Mouse (Mus musculus) kidney, adult 11 months (tissue): Measurements from ENCODE around the gene Tenm2.
A peak's percentile ranks its signal among the peaks of the same experiment; 100 is the strongest.

Experiments used
- DNase-seq: peaks from one replicate; pipeline ENCODE4 v3.0.0; 2022

The Tenm2 gene

DNA sequence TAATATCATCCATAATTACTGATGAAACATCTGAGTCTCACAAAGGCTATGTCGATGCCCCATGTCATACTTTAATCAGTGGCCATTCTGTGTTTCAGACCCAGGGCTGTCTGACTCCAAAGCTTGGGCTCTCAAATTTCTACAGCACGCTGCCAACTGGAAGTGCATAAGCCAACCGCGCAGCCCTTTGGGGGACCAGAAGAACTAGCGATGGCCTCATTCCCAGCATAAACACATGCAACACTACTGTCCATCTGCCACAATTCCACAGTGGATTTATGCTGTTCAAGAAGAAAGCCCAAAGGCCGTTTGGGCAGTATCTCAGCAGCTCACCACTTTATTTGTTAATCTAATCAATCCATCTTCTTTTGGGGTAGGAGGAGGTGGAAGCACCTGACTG is 678.4 kb downstream of the Tenm2 start:
- DNase-seq, result no peak

DNA sequence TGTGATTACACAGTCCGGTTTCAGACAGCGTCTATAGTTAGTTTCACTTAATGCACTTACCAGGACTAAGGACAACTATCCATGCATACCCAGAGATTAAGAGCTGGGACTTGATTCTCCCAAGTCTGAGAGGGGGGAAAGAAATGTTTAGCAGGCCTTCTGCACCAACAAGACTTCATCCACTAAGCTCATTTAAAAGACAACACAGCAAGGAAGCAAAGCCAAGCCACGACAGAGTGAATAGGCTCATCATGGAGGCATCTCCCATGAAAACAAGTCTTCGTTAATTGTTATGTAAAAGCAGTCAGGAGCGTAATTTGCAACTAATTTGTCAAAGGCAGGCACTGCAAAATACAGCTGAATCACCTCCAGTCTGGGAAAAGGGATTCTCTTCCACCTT is 682.5 kb downstream of the Tenm2 start:
- no peak for DNase-seq

- DNase-seq, result no peak
These were observed 685.1 kb downstream of the Tenm2 start for GRCm38 (mm10) chr11:36550649-36551048.

DNA sequence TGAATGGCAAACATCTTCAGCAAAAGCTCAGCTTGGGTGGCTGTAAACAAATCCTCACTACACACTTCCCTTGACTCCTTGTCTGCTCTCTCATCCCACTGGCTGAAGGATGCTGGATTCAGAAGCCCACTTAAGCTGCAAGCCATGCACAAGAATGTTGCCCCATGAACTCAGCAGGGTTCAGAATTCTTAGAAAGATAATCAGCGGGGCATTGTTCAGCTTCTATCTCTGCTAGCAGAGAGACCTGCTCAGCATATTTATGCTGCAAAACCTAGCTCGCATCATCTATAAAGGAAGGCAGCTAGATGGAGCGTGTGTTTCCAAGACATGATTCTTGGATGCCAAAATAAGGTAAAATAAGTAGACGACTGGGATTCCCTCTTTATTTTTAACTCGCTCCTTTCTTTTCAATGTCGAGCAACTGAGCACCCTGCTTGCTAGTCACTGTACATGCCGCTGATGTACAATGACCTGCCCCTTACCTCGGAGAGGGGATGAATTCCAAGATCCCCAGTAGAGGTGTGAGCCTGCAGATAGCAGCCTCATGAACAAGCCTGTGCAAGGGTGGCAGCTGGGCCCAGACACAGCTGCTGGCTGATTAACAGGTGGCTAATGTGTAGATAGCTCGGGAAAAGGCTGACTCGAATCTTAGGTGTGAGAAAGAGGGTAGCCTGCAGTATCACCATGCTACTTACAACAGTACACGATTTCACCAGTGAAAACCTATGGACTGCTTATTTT is 686.2 kb downstream of the Tenm2 start:
- no peak for DNase-seq

- DNase-seq, result no peak
These were observed 687.6 kb downstream of the Tenm2 start for GRCm38 (mm10) chr11:36548139-36548538.

DNA sequence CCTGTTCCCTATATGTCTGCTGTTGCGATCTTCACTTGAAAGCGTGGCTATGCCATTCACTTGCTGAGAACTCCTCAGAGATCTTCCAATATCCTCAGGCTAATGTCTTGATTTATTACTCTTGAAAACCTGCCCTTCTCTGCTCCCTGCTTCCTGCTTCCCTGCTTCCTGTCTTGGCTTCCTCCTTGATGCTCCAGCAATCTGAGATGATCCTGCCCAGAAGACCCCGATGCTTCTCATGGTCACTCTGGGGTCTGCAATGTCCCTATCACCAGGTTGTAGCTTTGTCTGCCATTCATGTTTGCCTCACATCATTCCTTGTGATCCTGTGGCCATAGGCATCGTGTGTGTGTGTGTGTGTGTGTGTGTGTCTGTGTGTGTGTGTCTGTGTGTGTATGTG is 697.6 kb downstream of the Tenm2 start:
- no peak for DNase-seq

DNA sequence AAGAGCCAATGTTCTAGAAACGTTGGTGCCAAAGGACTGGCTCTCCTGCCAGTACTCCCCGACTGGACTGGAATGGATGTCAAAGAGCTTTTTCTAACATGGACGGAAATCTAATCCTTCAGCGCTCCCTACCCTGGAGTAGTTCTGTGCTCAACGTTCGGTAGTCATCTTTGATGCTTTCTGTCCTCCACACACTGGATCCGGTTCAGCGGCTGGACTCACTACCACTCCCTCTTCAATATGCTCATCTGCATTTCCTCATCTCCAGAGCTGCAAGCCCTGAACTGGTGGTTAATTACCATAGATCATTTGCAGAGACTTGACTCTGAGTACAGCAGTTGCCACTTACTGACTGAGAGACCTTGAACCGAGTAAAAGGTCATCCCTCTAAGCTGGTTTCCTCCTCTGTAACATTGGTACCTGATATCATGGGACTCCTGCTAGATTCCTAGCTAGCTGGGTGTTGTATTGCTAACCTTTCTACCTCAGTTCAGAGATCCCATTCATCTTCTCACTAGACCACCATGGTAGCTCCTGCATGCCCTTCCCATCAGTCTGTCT is 698.1 kb downstream of the Tenm2 start:
- no peak for DNase-seq

GRCm38 (mm10) chr11:36535591-36535990 is 700.2 kb downstream of the Tenm2 start:
- no peak for DNase-seq

DNA sequence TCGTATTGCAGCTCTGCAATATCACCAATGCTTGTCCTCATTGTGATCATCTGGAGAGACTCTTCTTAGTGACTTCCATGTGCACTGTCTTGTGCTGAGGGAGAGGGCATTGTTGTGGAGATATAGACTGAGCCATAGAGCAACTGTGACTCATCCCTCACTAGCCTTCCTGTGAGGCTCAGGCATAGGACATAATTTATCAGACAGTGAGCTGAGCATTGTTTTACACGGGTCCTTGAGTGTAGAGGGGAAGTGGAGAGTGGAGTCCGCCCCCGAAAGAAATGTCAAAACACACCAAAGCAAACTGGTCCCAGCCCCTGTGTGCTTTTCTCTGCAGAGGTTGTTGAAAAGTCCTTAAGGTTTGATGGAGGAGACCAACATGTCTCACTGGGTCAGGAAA is 704.1 kb downstream of the Tenm2 start:
- DNase-seq, result no peak

DNA sequence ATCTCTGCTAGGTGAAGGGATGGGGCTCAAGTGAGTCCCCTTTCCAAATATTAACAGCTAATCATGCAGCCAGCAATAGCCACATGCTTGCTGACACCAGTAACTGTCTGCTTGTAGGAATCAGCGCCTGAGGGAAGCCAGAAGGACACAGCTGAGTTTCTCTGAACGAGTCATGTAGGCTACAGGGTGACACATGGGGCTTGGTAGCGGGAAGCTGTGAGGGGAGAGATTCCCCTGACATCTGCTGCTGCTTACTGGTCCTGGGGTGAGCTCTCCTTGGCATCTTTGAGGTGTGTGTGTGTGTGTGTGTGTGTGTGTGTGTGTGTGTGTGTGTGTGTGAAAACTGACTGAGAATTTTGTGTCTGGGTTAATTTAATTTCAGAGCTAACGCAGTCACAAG is 708.3 kb downstream of the Tenm2 start:
- DNase-seq, result no peak

DNA sequence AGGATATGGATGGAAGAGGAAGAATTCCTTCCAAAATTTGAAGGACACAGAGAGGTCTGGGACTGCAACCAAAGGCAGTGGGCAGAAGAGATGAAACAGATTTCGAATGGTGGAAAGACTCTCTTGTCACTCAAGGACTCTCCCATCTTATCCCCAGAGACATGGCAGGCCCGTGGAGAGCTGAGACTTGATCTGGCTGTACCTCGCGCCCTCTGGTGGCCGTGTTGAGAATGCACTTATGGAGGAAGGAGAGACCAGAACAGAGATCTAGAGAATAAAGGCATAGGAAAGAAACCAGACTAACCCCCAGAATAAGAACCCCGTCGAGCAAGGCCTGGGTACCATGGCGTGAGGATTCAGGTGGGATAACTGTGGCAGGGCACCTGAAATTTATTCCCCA is 709.4 kb downstream of the Tenm2 start:
- peak; percentile 59 for DNase-seq

DNA sequence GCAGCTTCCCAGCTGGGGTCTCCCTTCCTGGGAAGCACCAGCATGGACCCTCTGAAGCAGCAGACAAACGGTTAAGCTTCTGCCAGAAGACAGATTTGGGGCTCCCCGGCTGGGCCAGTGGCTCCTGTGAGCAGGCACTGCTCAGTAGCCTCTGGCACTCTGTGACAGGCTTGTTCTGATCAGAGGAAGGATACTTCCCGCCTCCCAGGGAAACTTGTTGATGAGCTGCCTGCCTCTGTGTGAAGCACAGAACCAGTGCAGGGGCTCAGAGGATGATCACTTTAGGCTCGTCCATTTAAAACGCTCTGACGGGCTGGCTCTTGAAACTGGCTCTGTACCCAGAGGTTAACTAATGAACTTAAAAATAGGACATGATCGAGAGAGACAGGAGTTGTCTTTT is 723.3 kb downstream of the Tenm2 start:
- DNase-seq, result no peak

DNA sequence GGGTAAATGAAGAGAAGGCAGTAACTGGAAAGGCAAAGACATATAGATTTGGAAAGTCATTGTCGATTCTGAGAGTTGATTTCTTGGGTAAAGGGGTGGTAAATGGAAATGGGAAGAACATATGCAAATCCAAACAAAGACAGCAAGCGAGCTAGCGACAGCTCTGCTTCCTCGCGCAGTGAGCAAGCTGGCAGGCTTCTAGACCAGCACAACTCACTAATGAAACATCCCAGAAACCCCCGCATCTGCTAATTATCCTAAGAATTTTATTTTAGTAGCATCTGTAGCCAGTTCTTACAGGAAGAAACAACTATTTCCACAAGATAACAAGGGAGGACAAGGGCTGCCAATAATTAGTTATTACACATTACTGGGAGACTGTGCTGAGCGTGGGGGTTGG is 727.5 kb downstream of the Tenm2 start:
- no peak for DNase-seq

- DNase-seq, result no peak
These were observed 740.7 kb downstream of the Tenm2 start for GRCm38 (mm10) chr11:36494898-36495548.

GRCm38 (mm10) chr11:36492274-36492673 is 743.5 kb downstream of the Tenm2 start:
- DNase-seq, result no peak

DNA sequence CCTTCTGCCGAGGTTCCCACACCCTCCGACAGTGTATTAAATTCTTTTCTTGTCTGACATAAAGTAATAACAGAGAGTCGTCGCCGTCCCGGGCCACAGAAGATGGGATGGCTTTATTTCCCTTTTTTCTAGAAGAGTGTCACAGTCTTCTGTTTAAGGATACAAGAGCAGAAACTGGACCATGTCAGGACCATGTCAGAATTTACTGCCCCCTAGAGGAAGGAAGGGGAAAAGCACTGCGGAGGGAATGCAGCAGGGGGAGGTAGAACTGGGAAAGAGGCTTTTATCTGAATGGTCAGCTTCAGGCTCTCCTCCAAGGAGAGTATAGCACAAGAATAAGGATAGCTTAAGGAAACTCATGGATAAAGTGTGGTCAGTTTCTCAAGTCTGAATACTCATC is 745.7 kb downstream of the Tenm2 start:
- DNase-seq, result no peak

GRCm38 (mm10) chr11:36488666-36489065 is 747.1 kb downstream of the Tenm2 start:
- no peak for DNase-seq

DNA sequence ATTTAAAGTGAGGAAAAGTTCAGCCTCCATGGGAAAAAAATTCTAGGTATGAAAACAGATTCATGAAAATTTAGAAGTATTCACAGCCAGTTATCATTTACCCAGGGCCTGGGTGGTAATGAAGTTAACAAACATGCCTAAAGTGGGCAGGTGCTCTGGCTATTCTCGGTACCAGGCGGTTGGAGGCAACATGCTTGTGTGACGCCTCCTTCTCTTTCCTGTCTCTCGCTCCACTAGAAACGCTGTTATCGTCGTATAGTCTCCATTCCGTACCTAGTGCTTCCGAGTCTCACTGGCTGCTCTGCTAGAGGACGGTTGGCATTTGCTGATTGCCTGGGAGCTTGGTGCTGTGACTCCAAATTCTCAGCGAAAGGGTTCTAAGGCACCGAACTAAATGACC is 749.7 kb downstream of the Tenm2 start:
- DNase-seq, result no peak

DNA sequence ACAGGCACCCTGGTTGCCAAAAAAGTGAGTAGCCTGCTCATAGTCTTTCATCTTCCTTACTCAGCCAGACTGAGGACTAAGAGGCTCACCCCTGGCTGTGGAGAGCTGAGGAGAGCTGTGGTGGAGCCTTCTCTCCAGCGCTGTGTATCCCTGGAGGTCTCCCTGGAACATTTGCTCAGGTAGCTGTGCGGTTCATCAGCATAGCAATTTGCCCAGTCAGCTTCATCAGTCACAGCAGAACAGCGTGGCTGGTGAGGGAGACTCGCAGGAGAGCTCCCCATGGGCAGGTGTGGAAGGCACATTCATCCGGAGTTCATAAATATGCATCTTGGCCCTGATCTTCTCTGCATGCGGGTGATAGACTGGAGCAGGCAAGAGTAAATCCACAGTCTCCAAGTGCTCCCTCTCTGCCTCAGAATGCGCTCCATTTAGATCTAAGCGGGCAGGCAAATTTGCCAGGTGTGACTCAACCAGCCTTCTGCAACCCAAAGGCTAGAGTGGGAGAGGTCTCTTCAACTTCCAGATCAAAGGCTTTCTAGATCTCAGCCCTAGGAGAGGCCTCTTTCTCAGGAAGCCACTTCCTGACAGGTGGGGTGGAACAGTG is 751.2 kb downstream of the Tenm2 start:
- DNase-seq, result no peak

DNA sequence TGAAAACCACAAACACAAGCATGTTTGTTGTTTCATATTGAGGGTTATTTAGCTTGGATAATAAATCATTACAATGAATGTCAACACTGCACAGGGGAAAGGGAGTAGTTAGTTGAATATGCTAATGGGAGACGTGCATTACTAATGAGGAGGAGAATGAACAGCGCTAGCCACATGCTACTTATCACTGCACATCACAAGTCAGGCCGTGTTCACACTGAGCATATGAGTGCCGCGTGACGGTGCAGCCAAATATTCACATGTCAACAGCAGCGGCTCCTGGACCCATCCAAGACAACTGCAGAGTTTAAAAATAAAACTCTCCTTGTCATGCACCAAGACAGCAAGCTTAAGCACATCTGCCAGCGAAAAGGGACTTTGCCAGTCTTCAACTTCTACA is 753.6 kb downstream of the Tenm2 start:
- DNase-seq, result no peak

DNA sequence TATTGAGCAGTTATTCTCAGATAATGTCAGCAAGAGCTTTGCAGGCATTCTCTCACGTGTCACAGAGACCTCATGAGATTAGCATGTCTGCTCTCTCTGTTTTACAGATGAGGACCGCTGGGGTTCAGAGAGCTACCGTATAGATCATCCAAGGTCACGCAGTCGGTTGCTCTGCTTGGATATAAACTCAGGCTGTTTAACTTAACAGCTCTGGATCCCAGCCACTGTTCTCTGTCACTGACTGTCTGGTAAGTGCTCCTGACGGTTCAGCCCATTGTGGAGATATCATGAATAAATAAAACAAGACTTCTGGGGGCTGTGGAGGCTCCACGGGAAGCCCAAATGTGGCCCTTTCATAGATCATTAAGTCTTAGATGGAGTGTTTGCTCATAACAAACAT is 754.2 kb downstream of the Tenm2 start:
- DNase-seq, result no peak

DNA sequence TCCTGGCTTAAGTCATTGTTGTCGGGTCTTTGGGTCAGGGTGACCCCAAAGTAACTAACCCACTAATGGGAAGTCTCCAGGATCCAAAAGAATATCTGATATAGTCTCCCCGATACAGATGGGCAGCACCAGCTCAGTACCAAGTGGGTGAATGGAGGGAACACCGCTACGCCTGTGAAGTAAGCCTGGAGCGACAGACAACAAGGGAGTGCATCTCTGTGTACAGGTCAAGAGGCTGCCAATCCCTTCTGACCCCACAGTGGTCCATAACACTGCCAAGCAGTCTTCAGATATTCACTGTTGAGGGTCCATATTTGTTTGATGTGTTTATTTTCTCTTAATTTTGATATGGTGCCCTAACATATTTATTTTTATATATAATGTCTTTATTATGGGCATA is 754.7 kb downstream of the Tenm2 start:
- no peak for DNase-seq

DNA sequence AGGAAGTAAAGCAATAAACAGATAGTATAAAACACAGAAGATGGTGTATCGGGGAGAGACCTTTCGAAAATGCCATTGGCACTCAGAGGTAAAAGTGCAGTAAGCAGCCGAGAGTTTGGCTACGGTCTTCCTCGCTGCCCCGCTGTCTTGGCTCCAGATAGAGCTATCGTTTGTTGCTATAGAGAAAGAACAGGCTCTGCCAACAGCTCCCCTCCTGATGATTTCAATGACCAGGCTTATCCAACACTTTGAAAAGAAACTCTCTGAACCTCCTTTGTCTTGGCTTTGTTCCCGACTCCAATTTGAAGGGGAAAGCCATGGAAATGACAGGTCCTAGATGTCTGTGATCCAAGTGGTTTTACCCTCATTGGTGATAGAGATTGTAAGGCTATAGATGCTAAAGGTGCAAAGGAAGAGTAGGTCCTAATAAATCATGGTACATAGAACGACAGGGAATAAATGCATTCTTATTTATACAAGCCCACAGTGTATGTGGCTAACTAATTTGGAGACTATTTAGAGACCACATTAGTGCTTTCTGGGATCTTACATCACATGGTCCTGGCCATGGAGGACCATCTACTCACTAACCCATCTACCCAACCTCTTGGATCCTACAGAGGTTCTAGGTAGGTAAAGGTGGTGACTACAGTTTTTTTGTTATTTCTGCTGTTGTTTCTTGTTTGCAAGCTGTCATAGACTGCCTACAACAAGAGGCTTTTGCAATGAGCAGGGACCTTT is 765.8 kb downstream of the Tenm2 start:
- no peak for DNase-seq
